Mouse (Mus musculus) forebrain, embryonic 14.5 days (tissue): Measurements from ENCODE around the gene Olfr1274-ps. TPM values are rescaled to one million over a fixed set of nuclear protein-coding genes. Genes with fewer than 3 reads are reported as not detected.
"Not testable (repeated sequence)": the region's sequence is repeated elsewhere in the genome, so short reads cannot be mapped to it uniquely, and the experiment has no call there.

Source experiments
- ATAC-seq: fragments of 200-750 bp; cut with Nextera tagmentation; 2 replicates; pipeline ENCODE4 v1.8.0; 2017; ENCODE audit warnings: mild to moderate bottlenecking, moderate library complexity
- DNase-seq: peaks from one replicate; pipeline ENCODE4 v3.0.0-alpha.2; 2015; ENCODE audit warnings: low spot score
- H3K27ac ChIP-seq: fragments of 300-500 bp; sonication (generic); 2 replicates; pipeline ENCODE4 v1.5.1; 2014; ENCODE audit warnings: low read depth, mild to moderate bottlenecking, control low read depth, low read length, moderate library complexity
- H3K27me3 ChIP-seq: fragments of 300-500 bp; sonication (generic); replicated peaks from 2 replicates; pipeline ENCODE4 v1.6.1; 2014; ENCODE audit warnings: low read length, control low read depth, mixed read lengths; ENCODE audit not compliant: control insufficient read depth, insufficient read depth
- H3K36me3 ChIP-seq: fragments of 300-500 bp; sonication (generic); 2 replicates; pipeline ENCODE4 v1.6.1; 2014; ENCODE audit warnings: low read length, control low read depth; ENCODE audit not compliant: control insufficient read depth, insufficient read depth
- H3K4me1 ChIP-seq: fragments of 300-500 bp; sonication (generic); 2 replicates; pipeline ENCODE4 v1.6.1; 2014; ENCODE audit warnings: antibody characterized with exemption, low read length, control low read depth; ENCODE audit not compliant: control insufficient read depth, insufficient read depth
- H3K4me2 ChIP-seq: fragments of 300-500 bp; sonication (generic); 2 replicates; pipeline ENCODE4 v1.6.1; 2014; ENCODE audit warnings: mild to moderate bottlenecking, control low read depth, low read length
- H3K4me3 ChIP-seq: fragments of 300-500 bp; sonication (generic); 2 replicates; pipeline ENCODE4 v1.5.1; 2014; ENCODE audit warnings: low read depth, low read length, control low read depth
- H3K9ac ChIP-seq: fragments of 300-500 bp; sonication (generic); 2 replicates; pipeline ENCODE4 v1.6.1; 2014; ENCODE audit warnings: mild to moderate bottlenecking, low read length, control low read depth, moderate library complexity
- H3K9me3 ChIP-seq: fragments of 300-500 bp; sonication (generic); replicated peaks from 2 replicates; pipeline ENCODE4 v1.6.1; 2016; ENCODE audit warnings: low read length, control low read depth, mixed read lengths; ENCODE audit not compliant: control insufficient read depth
- WGBS: fragments of 180-500 bp; shearing (Covaris S2); extraction: QIAGEN DNeasy Blood & Tissue Kit; methylation state at CpG from one replicate; pipeline ENCODE4 v1.1.7; 2014; 5-methylcytosine and 5-hydroxymethylcytosine counted together
- polyA plus RNA-seq: library from polyadenylated mRNA; unstranded; fragments of >200 nt; fragmentation: Nextera tagmentation; extraction: Ambion mirVana; gene quantifications from 2 replicates; pipeline ENCODE4 v1.2.1, GENCODE M21; 2014

Gene Olfr1274-ps
- polyA plus RNA-seq, 1 experiment from 2014 or later, result not detected

- no CpG with 5 or more reads among the region's 4 CpGs for WGBS
Observed at GRCm38 (mm10) chr2:90429782-90430181, 31.3 kb downstream of the Olfr1274-ps start.

GRCm38 (mm10) chr2:90437453-90437852 is 39.0 kb downstream of the Olfr1274-ps start:
- H3K4me2 ChIP-seq, H3K27ac ChIP-seq, H3K27me3 ChIP-seq, H3K4me3 ChIP-seq, ATAC-seq, H3K36me3 ChIP-seq, DNase-seq, H3K9me3 ChIP-seq, H3K9ac ChIP-seq, H3K4me1 ChIP-seq: not testable (repeated sequence)
- 100% methylated on average over 1 of the region's 5 CpGs for WGBS

More at GRCm38 (mm10) chr2:90429782-90430181, 31.3 kb downstream of the Olfr1274-ps start:
- H3K36me3 ChIP-seq, H3K9me3 ChIP-seq, H3K27me3 ChIP-seq, DNase-seq, H3K9ac ChIP-seq, H3K4me2 ChIP-seq, H3K4me1 ChIP-seq, H3K27ac ChIP-seq, H3K4me3 ChIP-seq: not testable (repeated sequence)
- ATAC-seq, result peak; percentile 48; the same call in 1 of the 2 replicates

GRCm38 (mm10) chr2:90440169-90440568 is 41.7 kb downstream of the Olfr1274-ps start:
- H3K9ac ChIP-seq, H3K9me3 ChIP-seq, H3K4me2 ChIP-seq, H3K4me1 ChIP-seq, H3K36me3 ChIP-seq, DNase-seq, H3K27me3 ChIP-seq, H3K4me3 ChIP-seq, H3K27ac ChIP-seq, ATAC-seq: not testable (repeated sequence)

- not testable (repeated sequence) for H3K4me3 ChIP-seq, H3K27me3 ChIP-seq, H3K4me2 ChIP-seq, H3K9me3 ChIP-seq, H3K9ac ChIP-seq, H3K27ac ChIP-seq, H3K4me1 ChIP-seq, DNase-seq, ATAC-seq, H3K36me3 ChIP-seq
- 67% methylated on average over 4 of the region's 4 CpGs for WGBS
Observed at GRCm38 (mm10) chr2:90441811-90442210, 43.3 kb downstream of the Olfr1274-ps start.

- Histone ChIP-seq H3K4me2 (no peak overlapping the region), H3K9me3 (no peaks in the 10 kb centered on the region), H3K9ac (no peak overlapping the region), H3K27me3 (no peaks in the 10 kb centered on the region), H3K4me3 (no peak overlapping the region), H3K36me3 (no peaks in the 10 kb centered on the region), H3K4me1 (no peaks in the 10 kb centered on the region), H3K27ac (no peak overlapping the region)
- ATAC-seq (no peak), DNase-seq (no peak)
- 89% methylated on average over 5 of the region's 5 CpGs for WGBS
Observed at GRCm38 (mm10) chr2:90443811-90444210, 45.3 kb downstream of the Olfr1274-ps start.

- DNase-seq, result no peak
- H3K36me3 ChIP-seq, result peaks cover 10% of the 10 kb centered on the region; the same call in 1 of the 2 replicates
- no peak overlapping the region for H3K27ac ChIP-seq
- H3K9ac ChIP-seq, result no peak overlapping the region
- 87% methylated on average over 15 of the region's 15 CpGs for WGBS
- no peak overlapping the region for H3K4me2 ChIP-seq
- no peak overlapping the region for H3K4me3 ChIP-seq
- no peak for ATAC-seq
- no peaks in the 10 kb centered on the region for H3K9me3 ChIP-seq
- no peaks in the 10 kb centered on the region for H3K27me3 ChIP-seq
- no peaks in the 10 kb centered on the region for H3K4me1 ChIP-seq
Observed at GRCm38 (mm10) chr2:90448967-90449740, 50.7 kb downstream of the Olfr1274-ps start.

GRCm38 (mm10) chr2:90452380-90452779 is 53.9 kb downstream of the Olfr1274-ps start:
- H3K9ac ChIP-seq, result no peak overlapping the region
- ATAC-seq (no peak), DNase-seq (no peak)
- H3K9me3 ChIP-seq, result no peaks in the 10 kb centered on the region
- H3K4me3 ChIP-seq, result no peak overlapping the region
- no peak overlapping the region for H3K27ac ChIP-seq
- 84% methylated on average over 3 of the region's 3 CpGs for WGBS
- H3K36me3 ChIP-seq, result peaks cover 18% of the 10 kb centered on the region; the same call in 1 of the 2 replicates
- H3K4me1 ChIP-seq, result no peaks in the 10 kb centered on the region
- no peaks in the 10 kb centered on the region for H3K27me3 ChIP-seq
- no peak overlapping the region for H3K4me2 ChIP-seq

Other genes with a start within 250 kb of the Olfr1274-ps start
- gene Olfr1270, start 245.6 kb upstream of the Olfr1274-ps start, polyA plus RNA-seq, result not detected in 2 replicates
- gene Olfr1506, start 174.2 kb upstream of the Olfr1274-ps start, polyA plus RNA-seq, result not detected in 2 replicates
- not detected in 2 replicates for gene Olfr142, start 141.1 kb upstream of the Olfr1274-ps start, polyA plus RNA-seq
- not detected in 2 replicates for gene Olfr1271, start 127.7 kb upstream of the Olfr1274-ps start, polyA plus RNA-seq
- not detected in 2 replicates for gene Olfr1272, start 105.8 kb upstream of the Olfr1274-ps start, polyA plus RNA-seq
- not detected in 2 replicates for gene Gm13769, start 76.5 kb upstream of the Olfr1274-ps start, polyA plus RNA-seq
- 3.5 and 4.1 TPM in 2 replicates for gene Ptprj, start 182.0 kb downstream of the Olfr1274-ps start, polyA plus RNA-seq